Mouse (Mus musculus) WW6 (cell line): ENCODE results near the gene Tent4a.
"Not testable (repeated sequence)": the region's sequence is repeated elsewhere in the genome, so short reads cannot be mapped to it uniquely, and the experiment has no call there.

Source experiments
- DNase-seq: peaks from one replicate; pipeline ENCODE4 v3.0.0-alpha.2; 2013; ENCODE audit warnings: low read depth, low spot score

Gene Tent4a

GRCm38 (mm10) chr13:69534334-69534653 is at the start of gene Tent4a:
Gene Tent4a (minus strand): TSS chr13:69534617.
- no peak for DNase-seq

GRCm38 (mm10) chr13:69583591-69583990 is 49.2 kb upstream of the Tent4a start:
- no peak for DNase-seq

DNA sequence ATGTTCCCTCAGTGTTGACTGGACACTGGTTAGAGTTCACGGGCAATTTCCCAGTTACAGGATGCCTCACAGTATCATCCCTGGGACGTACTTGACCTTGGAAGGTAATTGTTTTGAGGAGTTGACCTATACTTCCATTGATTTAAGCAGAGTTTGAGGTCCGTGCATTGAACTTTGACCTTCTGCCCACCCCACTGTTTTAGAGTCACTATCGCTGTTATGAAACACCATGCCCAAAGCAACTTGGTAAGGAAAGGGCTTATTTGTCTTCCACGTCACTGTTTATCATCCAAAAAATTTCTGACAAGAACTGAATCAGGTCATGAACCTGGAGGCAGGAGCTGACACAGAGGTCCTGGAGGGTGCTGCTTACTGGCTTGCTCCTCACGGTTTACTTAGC is 48.0 kb upstream of the Tent4a start:
- no peak for DNase-seq

DNA sequence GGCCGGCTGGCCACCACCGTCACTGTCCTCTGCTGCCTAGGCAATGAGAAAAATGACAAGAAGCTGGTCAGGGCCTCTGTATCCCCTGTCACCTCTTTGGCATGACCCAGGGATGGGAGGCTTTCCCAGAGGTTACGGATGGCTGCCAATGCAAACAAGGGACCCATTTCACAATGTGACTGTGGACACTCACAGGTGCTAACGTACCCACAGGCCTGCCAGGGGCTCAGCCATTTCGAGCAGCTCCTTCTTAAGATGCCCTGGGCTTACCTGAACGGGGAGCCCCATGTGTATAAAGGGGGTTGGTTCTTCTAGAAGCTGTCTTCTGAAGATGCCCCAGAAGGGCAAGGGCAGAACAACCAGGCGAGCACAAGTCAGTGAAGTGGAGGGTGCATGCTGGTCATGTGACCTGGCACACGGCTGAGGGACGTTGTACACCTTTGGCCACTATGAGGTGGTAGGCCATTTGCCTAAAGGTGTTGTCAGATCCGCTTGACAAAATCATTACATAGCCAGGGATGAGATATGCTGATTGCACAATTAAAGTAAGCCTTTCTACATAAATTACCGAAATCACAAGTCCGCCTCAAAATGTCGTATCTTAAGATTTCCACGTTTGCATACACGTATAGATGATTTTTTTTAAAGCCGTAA is 42.9 kb upstream of the Tent4a start:
- DNase-seq, result no peak

DNA sequence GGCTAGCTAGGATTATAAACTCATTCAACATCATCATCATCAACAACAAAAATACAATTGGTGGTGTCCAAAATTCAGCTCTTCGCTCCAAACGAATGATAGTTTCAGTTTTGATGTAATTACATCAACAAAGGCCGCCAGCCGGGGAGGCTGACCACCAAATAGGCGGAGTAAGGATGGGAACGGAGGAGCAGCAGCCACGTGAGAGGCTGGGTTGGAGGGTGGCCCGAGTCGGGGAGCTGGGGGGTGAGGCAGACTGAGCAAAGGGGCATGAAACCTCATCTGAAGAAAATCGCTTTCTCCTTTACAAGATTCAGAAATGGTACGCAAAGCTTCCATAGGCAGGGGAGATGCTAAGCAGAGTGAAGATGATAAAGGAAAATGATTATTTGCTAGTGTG is 42.3 kb upstream of the Tent4a start:
- DNase-seq, result no peak

DNA sequence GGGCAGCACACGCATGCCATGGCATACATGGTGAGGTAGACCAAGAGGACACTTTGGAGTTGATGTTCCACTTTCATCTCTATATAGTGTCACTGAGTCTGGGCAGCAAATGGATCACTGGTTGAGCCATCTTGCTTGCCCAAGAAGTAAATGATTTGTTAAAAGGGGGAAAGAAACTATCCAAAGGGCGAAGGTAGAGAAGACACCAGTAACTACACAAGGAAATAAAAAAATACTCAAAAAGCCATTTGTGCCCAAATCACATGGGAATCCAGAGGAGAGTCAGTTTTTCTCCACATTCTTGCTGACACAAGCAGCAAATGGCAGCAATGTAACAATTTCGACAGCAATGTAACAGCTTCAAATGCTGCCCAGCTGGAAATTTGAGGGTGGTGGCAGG is 38.2 kb upstream of the Tent4a start:
- no peak for DNase-seq

DNA sequence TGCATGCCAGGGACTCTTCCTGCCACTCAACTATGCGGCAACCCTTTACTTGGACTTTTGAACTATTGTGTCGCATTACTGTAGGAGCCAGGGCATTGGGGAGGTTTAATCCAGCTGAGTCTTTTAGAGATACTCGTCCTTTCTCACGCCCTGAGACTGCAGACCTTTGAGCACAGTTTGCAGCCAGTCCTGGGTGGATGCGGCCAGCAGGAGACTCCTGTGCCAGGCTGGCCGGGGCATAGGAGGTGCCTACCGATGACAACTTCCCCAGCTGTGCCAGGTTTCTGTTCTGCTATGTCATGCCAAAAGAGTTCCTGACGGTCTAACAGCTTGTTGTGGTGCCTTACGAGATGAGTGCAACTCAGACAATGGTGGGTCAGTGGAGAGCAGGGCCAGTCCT is 34.8 kb upstream of the Tent4a start:
- DNase-seq, result no peak

GRCm38 (mm10) chr13:69565401-69565800 is 31.0 kb upstream of the Tent4a start:
- not testable (repeated sequence) for DNase-seq

- DNase-seq, result no peak
Measured at GRCm38 (mm10) chr13:69564573-69564972, 30.2 kb upstream of the Tent4a start.

- DNase-seq, result no peak
Measured at GRCm38 (mm10) chr13:69563905-69564304, 29.5 kb upstream of the Tent4a start.

DNA sequence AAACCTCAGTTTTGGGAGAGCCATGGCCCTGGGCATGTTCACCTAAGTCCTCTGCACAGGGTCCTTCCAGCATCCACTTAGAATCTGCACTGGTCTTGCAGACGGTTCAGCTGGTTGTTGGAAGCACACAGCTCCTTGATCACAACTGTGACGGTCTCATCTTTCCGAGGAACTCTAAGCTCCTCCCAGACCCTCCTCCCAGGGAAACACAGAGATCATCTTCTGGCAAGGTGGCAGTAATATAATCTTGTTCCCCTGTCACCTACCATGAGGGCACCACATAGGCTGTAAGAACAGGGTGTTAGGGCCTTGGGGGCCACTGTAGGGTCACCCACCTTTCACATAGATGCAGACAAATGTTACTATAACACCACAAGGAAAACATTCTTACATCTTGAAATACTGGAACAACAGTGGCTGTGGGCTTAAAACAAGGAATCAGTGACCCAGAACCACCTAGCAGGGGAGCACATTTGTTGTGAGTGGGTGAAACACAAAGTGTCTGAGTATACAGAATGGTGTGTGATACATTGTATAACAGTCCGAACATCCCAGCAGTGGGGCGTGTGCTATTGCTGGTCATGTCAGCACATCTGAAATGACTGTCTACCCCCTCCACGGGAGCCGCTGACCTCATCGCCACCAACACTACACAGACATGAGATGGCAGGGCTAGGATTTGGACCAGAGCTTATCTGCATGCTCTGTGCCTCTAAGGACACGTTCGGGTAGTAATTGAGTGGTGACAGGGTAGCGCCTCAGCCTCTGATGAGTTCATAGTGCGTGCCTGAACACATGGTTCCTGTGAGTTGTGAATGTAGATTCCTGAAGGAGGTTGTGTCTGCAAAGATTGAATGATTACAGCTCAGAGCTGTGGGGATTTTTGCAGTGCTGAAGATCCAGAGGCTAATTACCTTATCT is 28.5 kb upstream of the Tent4a start:
- DNase-seq, result no peak

GRCm38 (mm10) chr13:69562004-69562403 is 27.6 kb upstream of the Tent4a start:
- DNase-seq, result no peak

DNA sequence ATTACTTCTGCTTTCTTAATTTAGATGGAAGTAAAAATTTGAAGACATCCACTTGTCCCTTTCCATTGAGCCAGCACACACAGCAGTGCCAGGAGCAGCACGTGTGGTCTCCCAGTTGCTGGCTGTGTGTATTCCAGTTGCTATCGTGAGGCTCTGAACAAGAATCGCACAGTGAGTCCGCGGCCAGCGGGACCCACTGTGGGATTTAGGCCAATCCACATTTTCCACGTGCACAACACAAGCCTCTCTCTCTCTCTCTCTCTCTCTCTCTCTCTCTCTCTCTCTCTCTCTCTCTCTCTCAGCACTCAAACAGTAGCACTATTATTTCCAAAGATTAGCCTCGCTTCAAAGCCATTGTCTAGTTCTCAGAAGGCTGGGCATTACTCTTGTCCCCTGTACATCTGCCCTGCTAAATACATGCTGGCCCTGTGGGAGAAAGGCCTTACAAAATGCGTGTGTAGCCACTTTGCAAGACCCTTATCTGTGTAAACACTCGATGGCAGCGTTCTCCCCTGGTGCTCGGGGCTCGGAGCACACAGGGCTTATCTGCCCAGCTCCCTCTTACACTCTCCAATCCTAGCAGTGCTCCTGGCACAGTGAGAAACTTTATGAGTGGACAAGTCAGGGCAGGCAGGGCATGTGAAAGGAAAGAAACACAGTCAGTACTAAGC is 25.0 kb upstream of the Tent4a start:
- DNase-seq, result no peak

GRCm38 (mm10) chr13:69558098-69558660 is 23.8 kb upstream of the Tent4a start:
- no peak for DNase-seq

GRCm38 (mm10) chr13:69556728-69557127 is 22.3 kb upstream of the Tent4a start:
- DNase-seq, result no peak

GRCm38 (mm10) chr13:69555957-69556482 is 21.6 kb upstream of the Tent4a start:
- no peak for DNase-seq

DNA sequence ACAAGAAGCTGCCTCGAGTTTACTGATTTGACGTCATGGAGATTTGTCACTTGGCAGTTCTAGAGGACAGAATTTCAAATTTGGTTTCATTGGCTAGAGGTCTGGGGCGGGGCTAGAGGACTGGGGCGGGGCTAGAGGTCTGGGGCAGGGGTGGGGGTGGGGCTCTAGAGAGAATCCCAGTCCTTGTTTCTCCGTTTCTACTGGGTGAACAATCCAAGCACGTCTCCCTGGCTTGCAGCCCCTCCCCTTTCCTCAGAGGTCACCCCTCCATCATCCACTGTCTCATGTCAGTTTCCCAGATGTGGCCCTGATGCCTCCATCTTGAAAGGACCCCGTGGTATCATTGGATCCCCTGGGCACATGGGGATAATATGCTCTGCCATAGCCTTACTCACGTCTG is 20.6 kb upstream of the Tent4a start:
- DNase-seq, result no peak

GRCm38 (mm10) chr13:69554255-69554654 is 19.8 kb upstream of the Tent4a start:
- no peak for DNase-seq

DNA sequence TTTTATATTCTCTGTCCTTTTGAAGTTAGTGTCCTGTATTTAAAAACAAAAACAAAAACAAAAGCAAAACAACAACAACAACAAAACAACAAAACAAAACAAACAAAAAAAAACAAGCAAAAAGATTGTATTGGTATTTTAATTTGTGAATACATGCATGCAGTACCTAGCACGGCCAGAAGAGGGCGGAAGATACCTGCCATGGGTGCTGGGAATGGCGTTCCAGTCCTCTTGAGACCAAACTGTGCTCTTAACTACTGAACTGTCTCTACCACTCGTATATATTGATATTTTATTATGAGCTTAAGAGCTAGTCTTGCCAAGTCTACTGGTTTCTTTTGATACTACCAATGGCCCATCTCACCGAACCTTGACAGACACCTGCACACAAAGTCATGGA is 18.6 kb upstream of the Tent4a start:
- no peak for DNase-seq

GRCm38 (mm10) chr13:69550831-69551230 is 16.4 kb upstream of the Tent4a start:
- DNase-seq, result no peak

GRCm38 (mm10) chr13:69549980-69550379 is 15.6 kb upstream of the Tent4a start:
- no peak for DNase-seq
